Mouse (Mus musculus): ENCODE measurements around the gene Ppfia1. TPM values are rescaled to one million over a fixed set of nuclear protein-coding genes. Genes with fewer than 3 reads are reported as not detected.
A peak's percentile ranks its signal among the peaks of the same experiment; 100 is the strongest.

The Ppfia1 gene
- total and polyA plus RNA-seq, 2 experiments from 2014 or later, result 15.6 to 36.2 TPM

GRCm38 (mm10) chr7:144475741-144476140 lies 77.8 kb downstream of the Ppfia1 start:
- no peak for DNase-seq (ENCODE audit: low spot score)
- no peak overlapping the region for H3K27ac ChIP-seq
- H3K27me3 ChIP-seq (ENCODE audit: insufficient read depth, low read length), result no peaks in the 10 kb centered on the region
- H3K4me1 ChIP-seq (ENCODE audit: insufficient read depth, low read length), result no peaks in the 10 kb centered on the region
- H3K36me3 ChIP-seq (ENCODE audit: insufficient read depth, low read length), result peaks cover 27% of the 10 kb centered on the region
- no peaks in the 10 kb centered on the region for H3K9me3 ChIP-seq (ENCODE audit: low read length)
- no peak overlapping the region for H3K9ac ChIP-seq (replicated peaks; ENCODE audit: low read length)
- TF ChIP-seq CTCF (IDR thresholded peaks at IDR 0.05; ENCODE audit: low read depth), result no peak
- H3K4me2 ChIP-seq (ENCODE audit: low read depth, low read length), result no peak overlapping the region
- H3K4me3 ChIP-seq (ENCODE audit: low read length), result no peak overlapping the region
- WGBS, result 76% methylated on average over 3 of the region's 3 CpGs
- ATAC-seq, result no peak

- Histone ChIP-seq H3K4me2 (ENCODE audit: low read depth, low read length) (no peak overlapping the region), H3K36me3 (ENCODE audit: insufficient read depth, low read length) (peaks cover 12% of the 10 kb centered on the region), H3K9ac (replicated peaks; ENCODE audit: low read length) (no peak overlapping the region), H3K27ac (no peak overlapping the region), H3K27me3 (ENCODE audit: insufficient read depth, low read length) (no peaks in the 10 kb centered on the region), H3K4me1 (ENCODE audit: insufficient read depth, low read length) (peaks cover 11% of the 10 kb centered on the region), H3K4me3 (ENCODE audit: low read length) (no peak overlapping the region), H3K9me3 (ENCODE audit: low read length) (no peaks in the 10 kb centered on the region)
- 76% methylated on average over 4 of the region's 4 CpGs for WGBS
- no peak for DNase-seq (ENCODE audit: low spot score)
- TF ChIP-seq CTCF (IDR thresholded peaks at IDR 0.05; ENCODE audit: low read depth), result no peak
- no peak for ATAC-seq
Measured at GRCm38 (mm10) chr7:144473486-144473885, 80.0 kb downstream of the Ppfia1 start.

- H3K27me3 ChIP-seq (ENCODE audit: insufficient read depth, low read length), result no peaks in the 10 kb centered on the region
- peak overlapping the region; percentile 93 for H3K4me3 ChIP-seq (ENCODE audit: low read length)
- no peaks in the 10 kb centered on the region for H3K9me3 ChIP-seq (ENCODE audit: low read length)
- peaks cover 11% of the 10 kb centered on the region for H3K4me1 ChIP-seq (ENCODE audit: insufficient read depth, low read length)
- H3K36me3 ChIP-seq (ENCODE audit: insufficient read depth, low read length), result peaks cover under 1% of the 10 kb centered on the region; the same call in 1 of the 2 replicates
- 82% methylated on average over 2 of the region's 2 CpGs for WGBS
- peak overlapping the region; percentile 90 for H3K27ac ChIP-seq
- DNase-seq (ENCODE audit: low spot score) (no peak), ATAC-seq (no peak)
- H3K9ac ChIP-seq (replicated peaks; ENCODE audit: low read length), result peak overlapping the region; percentile 95
- H3K4me2 ChIP-seq (ENCODE audit: low read depth, low read length), result peak overlapping the region; percentile 80
- TF ChIP-seq CTCF (IDR thresholded peaks at IDR 0.05; ENCODE audit: low read depth), result no peak
Measured at GRCm38 (mm10) chr7:144471103-144471502, 82.4 kb downstream of the Ppfia1 start.

GRCm38 (mm10) chr7:144470545-144471059 lies 82.9 kb downstream of the Ppfia1 start, which contains the start of gene Cttn:
Cttn (minus strand) TSS chr7:144471009.
- ATAC-seq, result peak; percentile 97
- WGBS, result 1% methylated on average over 29 of the region's 30 CpGs
- DNase-seq (ENCODE audit: low spot score), result peak; percentile 95
- Histone ChIP-seq H3K4me2 (ENCODE audit: low read depth, low read length) (peak within 1 kb of the TSS; percentile 80), H3K27ac (peak within 1 kb of the TSS; percentile 90), H3K4me3 (ENCODE audit: low read length) (peak within 1 kb of the TSS; percentile 93), H3K4me1 (ENCODE audit: insufficient read depth, low read length) (peaks cover 11% of the 10 kb centered on the region), H3K36me3 (ENCODE audit: insufficient read depth, low read length) (no peaks in the 10 kb centered on the region), H3K9me3 (ENCODE audit: low read length) (no peaks in the 10 kb centered on the region), H3K27me3 (ENCODE audit: insufficient read depth, low read length) (no peaks in the 10 kb centered on the region), H3K9ac (replicated peaks; ENCODE audit: low read length) (peak within 1 kb of the TSS; percentile 95)
- no peak for TF ChIP-seq CTCF (IDR thresholded peaks at IDR 0.05; ENCODE audit: low read depth)

- ATAC-seq (peak; percentile 2; the same call in 1 of the 2 replicates), DNase-seq (ENCODE audit: low spot score) (peak; percentile 12)
- 2% methylated on average over 31 of the region's 31 CpGs for WGBS
- Histone ChIP-seq H3K4me1 (ENCODE audit: insufficient read depth, low read length) (peaks cover 11% of the 10 kb centered on the region), H3K4me2 (ENCODE audit: low read depth, low read length) (peak overlapping the region; percentile 80), H3K27me3 (ENCODE audit: insufficient read depth, low read length) (no peaks in the 10 kb centered on the region), H3K36me3 (ENCODE audit: insufficient read depth, low read length) (no peaks in the 10 kb centered on the region), H3K4me3 (ENCODE audit: low read length) (peak overlapping the region; percentile 93), H3K27ac (peak overlapping the region; percentile 90), H3K9me3 (ENCODE audit: low read length) (no peaks in the 10 kb centered on the region), H3K9ac (replicated peaks; ENCODE audit: low read length) (peak overlapping the region; percentile 95)
- TF ChIP-seq CTCF (IDR thresholded peaks at IDR 0.05; ENCODE audit: low read depth), result no peak
Measured at GRCm38 (mm10) chr7:144469908-144470544, 83.5 kb downstream of the Ppfia1 start.

- Histone ChIP-seq H3K27me3 (ENCODE audit: insufficient read depth, low read length) (no peaks in the 10 kb centered on the region), H3K9me3 (ENCODE audit: low read length) (no peaks in the 10 kb centered on the region), H3K4me3 (ENCODE audit: low read length) (peak overlapping the region; percentile 93), H3K36me3 (ENCODE audit: insufficient read depth, low read length) (peaks cover 4% of the 10 kb centered on the region; the same call in 1 of the 2 replicates), H3K4me2 (ENCODE audit: low read depth, low read length) (peak overlapping the region; percentile 80), H3K9ac (replicated peaks; ENCODE audit: low read length) (peak overlapping the region; percentile 95; the same call in 1 of the 2 replicates), H3K4me1 (ENCODE audit: insufficient read depth, low read length) (peaks cover 11% of the 10 kb centered on the region), H3K27ac (peak overlapping the region; percentile 90; the same call in 1 of the 2 replicates)
- WGBS, result 19% methylated on average over 4 of the region's 4 CpGs
- no peak for ATAC-seq
- TF ChIP-seq CTCF (IDR thresholded peaks at IDR 0.05; ENCODE audit: low read depth), result no peak
- DNase-seq (ENCODE audit: low spot score), result no peak
Measured at GRCm38 (mm10) chr7:144469181-144469641, 84.3 kb downstream of the Ppfia1 start.

GRCm38 (mm10) chr7:144468741-144469140 lies 84.8 kb downstream of the Ppfia1 start:
- H3K27me3 ChIP-seq (ENCODE audit: insufficient read depth, low read length), result no peaks in the 10 kb centered on the region
- no peak overlapping the region for H3K4me3 ChIP-seq (ENCODE audit: low read length)
- H3K4me1 ChIP-seq (ENCODE audit: insufficient read depth, low read length), result peaks cover 11% of the 10 kb centered on the region
- H3K4me2 ChIP-seq (ENCODE audit: low read depth, low read length), result peak overlapping the region; percentile 80; the same call in 1 of the 2 replicates
- no peaks in the 10 kb centered on the region for H3K9me3 ChIP-seq (ENCODE audit: low read length)
- no peak overlapping the region for H3K9ac ChIP-seq (replicated peaks; ENCODE audit: low read length)
- H3K27ac ChIP-seq, result no peak overlapping the region
- H3K36me3 ChIP-seq (ENCODE audit: insufficient read depth, low read length), result peaks cover 8% of the 10 kb centered on the region
- no peak for TF ChIP-seq CTCF (IDR thresholded peaks at IDR 0.05; ENCODE audit: low read depth)
- ATAC-seq (no peak), DNase-seq (ENCODE audit: low spot score) (no peak)
- WGBS, result 85% methylated on average over 5 of the region's 5 CpGs
